ENCODE assay signal across 8 mouse cellular contexts in genomic region chr2:27676478-27677325, GRCm38 (mm10). TPM values are rescaled to one million over a fixed set of nuclear protein-coding genes. Genes with fewer than 3 reads are reported as not detected.
A peak's percentile ranks its signal among the peaks of the same experiment; 100 is the strongest.
DNase-seq lines count a peak whose midpoint lies in the region; ATAC-seq and TF ChIP-seq lines count a peak whose summit lies in the region.
"Had no signal": no experiment of that assay in that cellular context is flagged by ENCODE, and none has a peak within 500 bp of the region (broad histone marks: within the 10 kb centered on the region; RNA-seq: fewer than 3 reads in every experiment).

No protein-coding gene starts in this region.

- DNase-seq in cerebellum, postnatal 14 days = peak; percentile 58 to 61
- peak; percentile 84 for DNase-seq in gastrocnemius, postnatal 25 days
- peak; percentile 69 for DNase-seq in midbrain, postnatal 0 days (ENCODE audit: low spot score)

- H3K27me3 ChIP-seq in intestine, embryonic 15.5 days (replicated peaks) = no peaks in the 10 kb centered on the region
- no peaks in the 10 kb centered on the region for H3K27me3 ChIP-seq in limb, embryonic 15.5 days
- no peaks in the 10 kb centered on the region for H3K27me3 ChIP-seq in midbrain, postnatal 0 days (ENCODE audit: insufficient read depth, low read length)
- H3K27me3 ChIP-seq in stomach, embryonic 16.5 days (ENCODE audit: control insufficient read depth, insufficient read depth, low read length) = no peaks in the 10 kb centered on the region

- peak overlapping the region; percentile 91 for H3K9ac ChIP-seq in intestine, embryonic 15.5 days
- H3K9ac ChIP-seq in limb, embryonic 15.5 days = peak overlapping the region; percentile 97
- peak overlapping the region; percentile 65 for H3K9ac ChIP-seq in midbrain, postnatal 0 days (replicated peaks; ENCODE audit: low read length, poor library complexity, severe bottlenecking)
- H3K9ac ChIP-seq in stomach, embryonic 16.5 days (ENCODE audit: low read length) = peak overlapping the region; percentile 98

- WGBS in intestine, embryonic 15.5 days = under 1% methylated on average over 60 of the region's 106 CpGs
- under 1% methylated on average over 46 of the region's 106 CpGs for WGBS in limb, embryonic 15.5 days
- WGBS in midbrain, postnatal 0 days = under 1% methylated on average over 26 of the region's 106 CpGs
- under 1% methylated on average over 43 of the region's 106 CpGs for WGBS in stomach, embryonic 16.5 days

- peak overlapping the region; percentile 97 for H3K27ac ChIP-seq in intestine, embryonic 15.5 days
- H3K27ac ChIP-seq in limb, embryonic 15.5 days = peak overlapping the region; percentile 98
- H3K27ac ChIP-seq in midbrain, postnatal 0 days (ENCODE audit: low read depth, low read length) = peak overlapping the region; percentile 77
- peak overlapping the region; percentile 97 for H3K27ac ChIP-seq in stomach, embryonic 16.5 days (ENCODE audit: low read length)
- H3K27ac ChIP-seq: macrophage had no signal

- H3K4me2 ChIP-seq in intestine, embryonic 15.5 days (replicated peaks) = peak overlapping the region; percentile 96
- peak overlapping the region; percentile 70 for H3K4me2 ChIP-seq in limb, embryonic 15.5 days
- H3K4me2 ChIP-seq in midbrain, postnatal 0 days (ENCODE audit: low read depth, low read length, poor library complexity, severe bottlenecking) = peak overlapping the region; percentile 98
- H3K4me2 ChIP-seq in stomach, embryonic 16.5 days (ENCODE audit: low read depth, low read length) = peak overlapping the region; percentile 91

- peaks cover 70% of the 10 kb centered on the region for H3K4me1 ChIP-seq in intestine, embryonic 15.5 days (replicated peaks)
- H3K4me1 ChIP-seq in limb, embryonic 15.5 days = peaks cover 69% of the 10 kb centered on the region
- peaks cover 20% of the 10 kb centered on the region for H3K4me1 ChIP-seq in midbrain, postnatal 0 days (ENCODE audit: insufficient read depth, low read length)
- peaks cover 65% of the 10 kb centered on the region for H3K4me1 ChIP-seq in stomach, embryonic 16.5 days (ENCODE audit: control insufficient read depth, insufficient read depth, low read length)

- no peaks in the 10 kb centered on the region for H3K9me3 ChIP-seq in intestine, embryonic 15.5 days
- H3K9me3 ChIP-seq in limb, embryonic 15.5 days = no peaks in the 10 kb centered on the region
- no peaks in the 10 kb centered on the region for H3K9me3 ChIP-seq in midbrain, postnatal 0 days (ENCODE audit: low read length)
- no peaks in the 10 kb centered on the region for H3K9me3 ChIP-seq in stomach, embryonic 16.5 days (replicated peaks; ENCODE audit: control insufficient read depth, low read length)

- no peak for TF ChIP-seq CTCF in midbrain, postnatal 0 days (IDR thresholded peaks at IDR 0.05)

- H3K36me3 ChIP-seq in intestine, embryonic 15.5 days = no peaks in the 10 kb centered on the region
- no peaks in the 10 kb centered on the region for H3K36me3 ChIP-seq in limb, embryonic 15.5 days
- H3K36me3 ChIP-seq in midbrain, postnatal 0 days (ENCODE audit: insufficient read depth, low read length) = no peaks in the 10 kb centered on the region
- H3K36me3 ChIP-seq in stomach, embryonic 16.5 days (ENCODE audit: control insufficient read depth, insufficient read depth, low read length) = no peaks in the 10 kb centered on the region

- peak overlapping the region; percentile 86 for H3K4me3 ChIP-seq in intestine, embryonic 15.5 days (replicated peaks)
- peak overlapping the region; percentile 88 for H3K4me3 ChIP-seq in limb, embryonic 15.5 days
- peak overlapping the region; percentile 80 for H3K4me3 ChIP-seq in midbrain, postnatal 0 days (ENCODE audit: low read depth, low read length)
- H3K4me3 ChIP-seq in stomach, embryonic 16.5 days (replicated peaks; ENCODE audit: low read length) = peak overlapping the region; percentile 88

- peak; percentile 30 for ATAC-seq in activated CD4-positive, CD25-positive, alpha-beta regulatory T cell, adult 4 months
- ATAC-seq in intestine, embryonic 15.5 days = peak; percentile 52
- peak; percentile 49 for ATAC-seq in limb, embryonic 15.5 days (ENCODE audit: insufficient number of reproducible peaks, low FRiP score, low TSS enrichment, low read depth)
- peak; percentile 67 for ATAC-seq in midbrain, postnatal 0 days (ENCODE audit: low FRiP score)
- peak; percentile 61 for ATAC-seq in stomach, embryonic 16.5 days (ENCODE audit: insufficient read depth, low FRiP score)

RNA-seq across cellular contexts. Expression of gene Rxra, which starts 0.5 kb away (rescaled TPM):
- 10 to 100 TPM in 1 of 2 experiments, 1 to 10 TPM in 1; 7.7 to 11.7 TPM for polyA plus RNA-seq in activated CD4-positive, CD25-positive, alpha-beta regulatory T cell, adult 4 months (2017; shearing (Covaris generic))
- total RNA-seq in gastrocnemius, postnatal 25 days (2021) = 10 to 100 TPM; 70.1 to 81.3 TPM
- polyA plus RNA-seq in intestine, embryonic 15.5 days (2015; fragmentation: Nextera tagmentation; extraction: Ambion mirVana) = 11.7 and 12.5 TPM in 2 replicates
- 19.4 and 19.7 TPM in 2 replicates for polyA plus RNA-seq in limb, embryonic 15.5 days (2015; fragmentation: Nextera tagmentation; extraction: Ambion mirVana)
- 18.5 and 20.2 TPM in 2 replicates for total RNA-seq in midbrain, postnatal 0 days (2014; rRNA removed)
- 2.2 and 2.3 TPM in 2 replicates for polyA plus RNA-seq in midbrain, postnatal 0 days (2015; fragmentation: Nextera tagmentation; extraction: Ambion mirVana)
- 11.9 and 12.4 TPM in 2 replicates for polyA plus RNA-seq in stomach, embryonic 16.5 days (2015; fragmentation: Nextera tagmentation; extraction: Ambion mirVana)

Comparison
In these comparisons a context has a peak if more than half of its experiments do, and no peak if none do; other contexts are left out.
1. Peak in every context shown above with its lines: DNase-seq, ATAC-seq, H3K4me3 ChIP-seq and H3K27ac ChIP-seq.